Mouse (Mus musculus) stomach, postnatal 0 days (tissue): ENCODE measurements around the gene Coro2b.

ENCODE experiments used
- CTCF ChIP-seq: IDR thresholded peaks from 2 replicates; pipeline ENCODE4 v1.5.1; 2016; ENCODE audit warnings: antibody characterized with exemption, low read depth, mild to moderate bottlenecking, moderate library complexity
- EP300 ChIP-seq: optimal IDR thresholded peaks from 2 replicates; pipeline ENCODE3; 2016; ENCODE audit warnings: antibody characterized with exemption

GRCm38 (mm10) chr9:62534158-62534557 lies 2.7 kb downstream of the Coro2b start:
- no peak for TF ChIP-seq CTCF
- no peak for TF ChIP-seq EP300
